Mouse (Mus musculus) CH12.LX (cell line): ENCODE measurements around the gene C3.

Source experiments
- CTCF ChIP-seq, 2 experiments: IDR thresholded peaks in 1 of 2; conservative IDR thresholded peaks in 1 of 2; 2 replicates each; pipeline ENCODE4 v1.5.1; 2011 to 2012; ENCODE audit warnings: low read depth in 2 of 2, low read length in 2 of 2, improper control_type of control experiment in 1 of 2, inconsistent platforms in 1 of 2, mild to moderate bottlenecking in 1 of 2, moderate library complexity in 1 of 2
- EP300 ChIP-seq: IDR thresholded peaks from 2 replicates; pipeline ENCODE4 v1.6.1; 2011; ENCODE audit warnings: low read length, improper control_type of control experiment
- GABPA ChIP-seq: IDR thresholded peaks from 2 replicates; pipeline ENCODE4 v1.6.1; 2012; ENCODE audit warnings: low read depth, low read length, improper control_type of control experiment, inconsistent platforms; ENCODE audit not compliant: insufficient replicate concordance
- NRF1 ChIP-seq: IDR thresholded peaks from 2 replicates; pipeline ENCODE4 v1.6.1; 2014; ENCODE audit warnings: low read depth, mild to moderate bottlenecking, inconsistent platforms, low read length, improper control_type of control experiment, moderate library complexity
- POLR2A ChIP-seq: IDR thresholded peaks from 2 replicates; pipeline ENCODE4 v1.6.1; 2011; ENCODE audit warnings: low read depth, mild to moderate bottlenecking, improper control_type of control experiment, low read length
- POLR2AphosphoS2 ChIP-seq: IDR thresholded peaks from 2 replicates; pipeline ENCODE4 v1.6.1; 2011; ENCODE audit warnings: low read depth, low read length, improper control_type of control experiment
- RCOR1 ChIP-seq: conservative IDR thresholded peaks from 2 replicates; pipeline ENCODE4 v1.6.1; 2012; ENCODE audit warnings: low read depth, mild to moderate bottlenecking, inconsistent platforms, low read length, improper control_type of control experiment
- ZKSCAN1 ChIP-seq: IDR thresholded peaks from 2 replicates; pipeline ENCODE4 v1.6.1; 2012; ENCODE audit warnings: low read depth, inconsistent platforms, low read length, improper control_type of control experiment, borderline replicate concordance

DNA sequence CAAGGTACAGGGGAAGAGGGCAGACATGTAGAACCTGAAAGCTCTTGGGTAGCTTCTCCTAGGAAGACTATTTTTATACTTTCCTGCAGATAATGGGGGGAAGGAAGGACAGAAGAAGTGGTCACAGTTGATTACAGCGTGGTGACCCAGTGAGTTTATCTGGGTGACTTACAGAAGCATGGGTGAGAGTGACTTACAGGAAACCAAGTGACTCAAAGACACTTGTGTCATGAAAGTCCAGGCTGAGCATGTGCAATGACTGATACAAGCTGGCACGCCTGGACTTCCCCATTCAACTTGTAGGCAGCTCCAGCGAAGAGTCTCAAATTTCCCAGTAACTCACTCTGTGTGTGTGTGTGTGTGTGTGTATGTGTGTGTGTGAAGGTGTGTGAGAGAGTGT, 29.7 kb downstream of the C3 start:
- TF ChIP-seq RCOR1 (no peak), CTCF (conservative IDR thresholded peaks at IDR 0.05 in 1 of 2, IDR thresholded peaks at IDR 0.05 in 1 of 2; ENCODE audit: low read depth in 2 of 2, low read length in 2 of 2) (no peak), GABPA (no peak), POLR2A (no peak), POLR2AphosphoS2 (no peak), EP300 (no peak), ZKSCAN1 (no peak), NRF1 (peak; percentile 62)
